Mouse (Mus musculus) heart, adult 2 months (tissue): ENCODE data around the gene Ttll3.

Experiments
- CTCF ChIP-seq: fragments of 200-600 bp; IDR thresholded peaks from 2 replicates; pipeline ENCODE4 v1.8.1; 2022; ENCODE audit warnings: antibody characterized with exemption, mild to moderate bottlenecking, moderate library complexity
- EP300 ChIP-seq: fragments of 200-500 bp; IDR thresholded peaks from 2 replicates; pipeline ENCODE4 v1.6.1; 2011; ENCODE audit warnings: low read depth, low read length, control low read depth; ENCODE audit not compliant: insufficient read depth

- TF ChIP-seq CTCF (no peak), EP300 (no peak)
Measured at GRCm38 (mm10) chr6:113402094-113402493, 13.0 kb downstream of the Ttll3 start.
